11 mouse cellular contexts compared by ENCODE assay signal in the genomic region with DNA sequence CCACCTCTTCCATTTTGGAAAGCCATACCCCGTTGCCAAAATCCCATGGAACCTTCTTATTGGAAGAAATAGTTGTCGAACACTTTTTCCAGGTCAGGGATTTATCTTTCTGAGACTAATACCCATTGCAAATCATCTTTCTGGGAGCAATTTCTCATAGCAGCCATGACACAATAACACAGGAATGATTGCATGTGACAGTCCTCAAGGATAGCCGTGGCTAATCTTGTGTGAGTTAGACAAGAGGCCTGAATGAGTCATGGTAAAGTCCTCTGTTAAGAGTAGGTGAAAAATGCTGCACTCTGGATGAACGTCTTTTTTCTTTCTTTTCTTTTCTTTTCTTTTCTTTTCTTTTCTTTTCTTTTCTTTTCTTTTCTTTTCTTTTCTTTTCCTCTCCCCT.
"Had no signal": no experiment of that assay in that cellular context is flagged by ENCODE, and none has a peak within 500 bp of the region (broad histone marks: within the 10 kb centered on the region; RNA-seq: fewer than 3 reads in every experiment).

No protein-coding gene starts in this region.

- DNase-seq: kidney, postnatal 25 days; layer of hippocampus, adult 9-11 months; layer of hippocampus, postnatal 36 days; lung, embryonic 14.5 days; lung, postnatal 10 days; lung, postnatal 4 days; midbrain, embryonic 14.5 days; right cerebral cortex, postnatal 4 days; spleen, adult 18-20 months; thymus, adult 2 months; thymus, postnatal 25 days had no signal
